Mouse (Mus musculus): ENCODE measurements around the gene Pet117. TPM values are rescaled to one million over a fixed set of nuclear protein-coding genes. Genes with fewer than 3 reads are reported as not detected.

The Pet117 gene
- polyA plus RNA-seq (2015; fragmentation: Illumina TruSeq; extraction: RNeasy Lipid Tissue Mini Kit (QIAGEN cat#74804); ENCODE audit: low read depth, low replicate concordance), result 3.3 TPM

DNA sequence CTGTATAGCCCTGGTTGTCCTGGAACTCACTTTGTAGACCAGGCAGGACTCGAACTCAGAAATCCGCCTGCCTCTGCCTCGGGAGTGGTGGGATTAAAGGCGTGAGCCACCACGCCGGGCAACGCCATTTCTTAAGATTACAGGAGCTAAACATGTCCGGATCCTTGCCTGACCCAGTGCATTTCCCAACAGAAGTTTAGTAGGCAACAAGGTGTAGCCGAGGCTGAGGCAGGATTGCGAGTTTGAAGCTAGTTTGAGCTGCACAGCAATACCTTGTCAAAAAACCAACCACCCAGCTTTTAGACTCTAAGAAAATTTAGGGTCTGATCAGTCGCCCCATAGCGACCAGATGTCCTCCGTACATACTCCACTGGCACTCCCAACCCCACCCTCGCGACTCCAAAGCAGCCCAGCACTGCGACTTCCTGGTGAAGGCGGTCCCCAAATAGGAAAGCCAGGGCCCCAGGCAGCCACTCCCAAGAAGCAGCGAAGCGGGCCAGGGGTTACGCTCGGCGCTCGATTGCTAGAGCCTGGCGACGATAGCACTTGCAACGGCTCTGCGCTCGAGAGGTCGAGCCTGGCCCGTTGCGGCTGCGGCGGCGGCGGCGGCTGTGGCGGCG is at the start of gene Pet117, which contains the start of gene Kat14:
Gene Pet117, plus strand, starts transcription at position 597 of the 620 bp plus-strand sequence.
Gene Kat14, plus strand, starts transcription at position 584 of the 620 bp plus-strand sequence.

DNA sequence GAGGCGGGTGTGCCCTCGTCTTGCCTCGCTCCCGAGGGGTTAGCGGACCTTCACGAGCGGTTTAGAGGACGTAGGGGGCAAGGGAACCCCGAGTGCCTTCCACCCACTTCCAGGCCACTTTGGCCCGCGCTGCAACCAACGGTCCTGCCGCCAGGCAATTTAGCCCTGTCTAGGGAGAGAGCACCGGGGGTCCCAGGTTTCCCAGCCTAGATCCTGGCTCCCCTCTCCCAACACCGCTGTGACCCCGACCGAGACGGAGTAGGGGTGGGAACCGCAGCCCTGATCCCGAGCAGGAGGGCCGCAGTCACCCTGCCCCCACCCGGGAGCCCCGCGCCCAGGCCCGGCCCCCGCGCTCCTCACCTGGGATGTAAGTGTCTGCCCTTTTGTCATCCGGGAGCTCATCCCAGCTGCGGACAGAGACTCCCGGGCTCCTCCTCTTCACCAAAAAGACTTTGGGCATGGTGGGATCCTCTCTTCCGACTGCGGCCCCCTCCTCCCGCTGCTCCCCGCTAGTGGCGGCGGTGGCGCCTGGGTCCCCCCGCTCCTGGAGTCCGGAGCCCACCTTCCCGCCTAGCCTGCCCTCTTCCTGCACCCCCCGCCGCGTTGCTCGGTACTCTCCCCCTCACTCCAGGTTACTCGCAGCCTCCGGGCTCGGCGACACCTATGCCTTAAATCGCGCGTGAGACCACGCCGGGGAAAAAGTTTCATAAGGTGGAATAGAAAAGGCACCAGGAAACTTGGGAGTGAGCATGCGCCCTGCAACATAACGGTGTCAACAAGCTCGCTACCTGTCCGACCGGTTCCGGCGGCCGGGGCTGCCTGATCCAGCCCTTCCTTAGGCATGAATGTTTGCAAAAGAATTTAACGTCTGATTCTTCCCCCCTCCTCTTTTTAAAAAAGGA is 37.1 kb upstream of the Pet117 start, which contains the start of gene Ovol2:
Gene Ovol2, minus strand, starts transcription at position 746 of the 902 bp plus-strand sequence.

Other genes with a start within 250 kb of the Pet117 start
- gene Mgme1, start 98.3 kb upstream of the Pet117 start, polyA plus RNA-seq (2015; fragmentation: Illumina TruSeq; extraction: RNeasy Lipid Tissue Mini Kit (QIAGEN cat#74804); ENCODE audit: low read depth, low replicate concordance), result 5.8 TPM
- gene Snx5, start 98.1 kb upstream of the Pet117 start, polyA plus RNA-seq (2015; fragmentation: Illumina TruSeq; extraction: RNeasy Lipid Tissue Mini Kit (QIAGEN cat#74804); ENCODE audit: low read depth, low replicate concordance), result 122 TPM
- 7.2 TPM for gene Ovol2, start 36.9 kb upstream of the Pet117 start, polyA plus RNA-seq (2015; fragmentation: Illumina TruSeq; extraction: RNeasy Lipid Tissue Mini Kit (QIAGEN cat#74804); ENCODE audit: low read depth, low replicate concordance)
- 20.2 TPM for gene Kat14, start within 50 bp of the Pet117 start, polyA plus RNA-seq (2015; fragmentation: Illumina TruSeq; extraction: RNeasy Lipid Tissue Mini Kit (QIAGEN cat#74804); ENCODE audit: low read depth, low replicate concordance)
- gene Dzank1, start 158.4 kb downstream of the Pet117 start, polyA plus RNA-seq (2015; fragmentation: Illumina TruSeq; extraction: RNeasy Lipid Tissue Mini Kit (QIAGEN cat#74804); ENCODE audit: low read depth, low replicate concordance), result 109 TPM
- gene Polr3f, start 158.7 kb downstream of the Pet117 start, polyA plus RNA-seq (2015; fragmentation: Illumina TruSeq; extraction: RNeasy Lipid Tissue Mini Kit (QIAGEN cat#74804); ENCODE audit: low read depth, low replicate concordance), result 18.2 TPM
- 45.4 TPM for gene Rbbp9, start 181.9 kb downstream of the Pet117 start, polyA plus RNA-seq (2015; fragmentation: Illumina TruSeq; extraction: RNeasy Lipid Tissue Mini Kit (QIAGEN cat#74804); ENCODE audit: low read depth, low replicate concordance)
- gene Sec23b, start 187.2 kb downstream of the Pet117 start, polyA plus RNA-seq (2015; fragmentation: Illumina TruSeq; extraction: RNeasy Lipid Tissue Mini Kit (QIAGEN cat#74804); ENCODE audit: low read depth, low replicate concordance), result 52.1 TPM
- 94.2 TPM for gene Smim26, start 225.1 kb downstream of the Pet117 start, polyA plus RNA-seq (2015; fragmentation: Illumina TruSeq; extraction: RNeasy Lipid Tissue Mini Kit (QIAGEN cat#74804); ENCODE audit: low read depth, low replicate concordance)
- 101 TPM for gene Dtd1, start 230.9 kb downstream of the Pet117 start, polyA plus RNA-seq (2015; fragmentation: Illumina TruSeq; extraction: RNeasy Lipid Tissue Mini Kit (QIAGEN cat#74804); ENCODE audit: low read depth, low replicate concordance)

Data from brain, adult 10 weeks (tissue).